Mouse (Mus musculus) heart, postnatal 4 days (tissue): ENCODE measurements around the gene Abhd17a. TPM values are rescaled to one million over a fixed set of nuclear protein-coding genes. Genes with fewer than 3 reads are reported as not detected.
"Not testable (repeated sequence)": the region's sequence is repeated elsewhere in the genome, so short reads cannot be mapped to it uniquely, and the experiment has no call there.

Experiments
- DNase-seq: peaks from one replicate; pipeline ENCODE4 v3.0.0; 2021
- total RNA-seq, 2 experiments: library from RNA; stranded (reverse); gene quantifications; 2 replicates each; pipeline ENCODE4 v1.2.3; 2021

Abhd17a gene
- total RNA-seq, 2 experiments from 2014 or later, result 93.6 to 95.0 TPM

GRCm38 (mm10) chr10:80608435-80608834 is 18.3 kb upstream of the Abhd17a start:
- no peak for DNase-seq

GRCm38 (mm10) chr10:80606737-80607350 is 16.7 kb upstream of the Abhd17a start:
- DNase-seq, result no peak

- DNase-seq, result no peak
Measured at GRCm38 (mm10) chr10:80606306-80606705, 16.2 kb upstream of the Abhd17a start.

- not testable (repeated sequence) for DNase-seq
Measured at GRCm38 (mm10) chr10:80605721-80606120, 15.6 kb upstream of the Abhd17a start, which contains the start of gene Gm49322. Gene Gm49322, plus strand, starts transcription at chr10:80606021.

- no peak for DNase-seq
Measured at GRCm38 (mm10) chr10:80604988-80605387, 14.8 kb upstream of the Abhd17a start.

GRCm38 (mm10) chr10:80604001-80604509 is 13.9 kb upstream of the Abhd17a start:
- DNase-seq, result no peak

- no peak for DNase-seq
Measured at GRCm38 (mm10) chr10:80603364-80603763, 13.2 kb upstream of the Abhd17a start.

- DNase-seq, result peak; percentile 93
Measured at GRCm38 (mm10) chr10:80602698-80603325, 12.7 kb upstream of the Abhd17a start, which contains the start of the genes Scamp4 and Adat3. Gene Scamp4, plus strand, starts transcription at chr10:80602872. Gene Adat3, plus strand, starts transcription at chr10:80602880.

GRCm38 (mm10) chr10:80596318-80596717 is 6.2 kb upstream of the Abhd17a start:
- DNase-seq, result no peak

GRCm38 (mm10) chr10:80589127-80589878 is 838 bp downstream of the Abhd17a start:
- DNase-seq, result no peak

GRCm38 (mm10) chr10:80587305-80587657 is 2.9 kb downstream of the Abhd17a start:
- DNase-seq, result peak; percentile 60

- no peak for DNase-seq
Measured at GRCm38 (mm10) chr10:80586407-80587304, 3.5 kb downstream of the Abhd17a start.

GRCm38 (mm10) chr10:80585581-80585980 is 4.6 kb downstream of the Abhd17a start:
- DNase-seq, result no peak

GRCm38 (mm10) chr10:80584642-80585552 is 5.2 kb downstream of the Abhd17a start:
- no peak for DNase-seq

- DNase-seq, result no peak
Measured at GRCm38 (mm10) chr10:80584045-80584488, 6.1 kb downstream of the Abhd17a start.

- no peak for DNase-seq
Measured at GRCm38 (mm10) chr10:80583047-80583446, 7.1 kb downstream of the Abhd17a start.

- DNase-seq, result peak; percentile 70
Measured at GRCm38 (mm10) chr10:80578911-80579310, 11.2 kb downstream of the Abhd17a start.

- DNase-seq, result peak; percentile 92
Measured at GRCm38 (mm10) chr10:80578131-80578750, 11.9 kb downstream of the Abhd17a start.

- DNase-seq, result peak; percentile 99
Measured at GRCm38 (mm10) chr10:80577195-80578130, 12.7 kb downstream of the Abhd17a start, which contains the start of gene Klf16. Gene Klf16, minus strand, starts transcription at chr10:80577321.
